Mouse (Mus musculus): Measurements from ENCODE around the gene Gm9736.

DNA sequence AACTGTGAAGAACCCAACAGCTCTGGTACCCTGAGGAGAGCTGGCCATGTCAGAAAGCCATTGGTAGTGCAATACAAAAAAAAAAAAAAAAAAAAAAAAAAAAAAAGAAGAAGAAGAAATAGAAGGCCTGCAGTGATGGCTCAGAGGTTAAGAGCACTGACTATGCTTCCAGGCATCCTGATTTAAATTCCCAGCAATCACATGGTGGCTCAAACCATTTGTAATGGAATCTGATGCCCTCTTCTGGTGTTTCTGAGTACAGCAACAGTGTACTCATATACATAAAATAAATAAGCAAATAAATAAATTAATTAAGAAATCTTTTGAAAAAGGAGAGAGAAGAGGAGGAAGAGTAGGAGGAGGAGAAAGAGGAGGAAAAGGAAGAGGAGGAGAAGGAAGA is 2.3 kb upstream of the Gm9736 start:
- TF ChIP-seq CTCF (IDR thresholded peaks at IDR 0.05; ENCODE audit: control insufficient read depth, insufficient read depth, low read length) (no peak), POLR2A (IDR thresholded peaks at IDR 0.05; ENCODE audit: borderline replicate concordance, control insufficient read depth, low read depth, low read length) (no peak)

All from bone marrow, adult 2 months (tissue).